Mouse (Mus musculus): ENCODE measurements around the gene Sbno2. TPM values are rescaled to one million over a fixed set of nuclear protein-coding genes. Genes with fewer than 3 reads are reported as not detected.

Sbno2 gene
- 10 to 100 TPM in 3 of 4 experiments, 1 to 10 TPM in 1; 9.5 to 12.0 (median 11.1) TPM for total RNA-seq (2022)

- DNase-seq (ENCODE audit: low spot score): no peak
These were observed at the start of gene Sbno2 for GRCm38 (mm10) chr10:80105460-80105859. TSS of gene Sbno2 (minus strand) at chr10:80105571.

- DNase-seq (ENCODE audit: low spot score): no peak
These were observed 49.0 kb upstream of the Sbno2 start for GRCm38 (mm10) chr10:80154384-80154783.

GRCm38 (mm10) chr10:80153713-80154112, 48.3 kb upstream of the Sbno2 start:
- DNase-seq (ENCODE audit: low spot score): no peak

- no peak for DNase-seq (ENCODE audit: low spot score)
These were observed 47.5 kb upstream of the Sbno2 start for GRCm38 (mm10) chr10:80152873-80153260.

- no peak for DNase-seq (ENCODE audit: low spot score)
These were observed 46.9 kb upstream of the Sbno2 start for GRCm38 (mm10) chr10:80152071-80152872.

GRCm38 (mm10) chr10:80151211-80152034, 46.1 kb upstream of the Sbno2 start:
- DNase-seq (ENCODE audit: low spot score): no peak

- no peak for DNase-seq (ENCODE audit: low spot score)
These were observed 45.1 kb upstream of the Sbno2 start for GRCm38 (mm10) chr10:80150226-80151210.

GRCm38 (mm10) chr10:80149291-80150225, 44.2 kb upstream of the Sbno2 start:
- DNase-seq (ENCODE audit: low spot score): peak; percentile 97

GRCm38 (mm10) chr10:80148610-80149290, 43.4 kb upstream of the Sbno2 start:
- DNase-seq (ENCODE audit: low spot score): peak; percentile 94

- peak; percentile 88 for DNase-seq (ENCODE audit: low spot score)
These were observed 42.6 kb upstream of the Sbno2 start, which contains the start of gene Midn for GRCm38 (mm10) chr10:80147719-80148601. TSS of gene Midn (plus strand) at chr10:80148272.

- DNase-seq (ENCODE audit: low spot score): no peak
These were observed 41.9 kb upstream of the Sbno2 start for GRCm38 (mm10) chr10:80147146-80147718.

GRCm38 (mm10) chr10:80146568-80147011, 41.2 kb upstream of the Sbno2 start:
- DNase-seq (ENCODE audit: low spot score): no peak

- no peak for DNase-seq (ENCODE audit: low spot score)
These were observed 40.5 kb upstream of the Sbno2 start for GRCm38 (mm10) chr10:80145896-80146295.

- no peak for DNase-seq (ENCODE audit: low spot score)
These were observed 39.8 kb upstream of the Sbno2 start for GRCm38 (mm10) chr10:80144864-80145838.

- DNase-seq (ENCODE audit: low spot score): no peak
These were observed 38.8 kb upstream of the Sbno2 start for GRCm38 (mm10) chr10:80144159-80144558.

GRCm38 (mm10) chr10:80143664-80144063, 38.3 kb upstream of the Sbno2 start:
- DNase-seq (ENCODE audit: low spot score): no peak

- DNase-seq (ENCODE audit: low spot score): no peak
These were observed 37.2 kb upstream of the Sbno2 start for GRCm38 (mm10) chr10:80142530-80142925.
